Mouse (Mus musculus) thymus, postnatal 14 days (tissue): ENCODE data around the gene 1810010H24Rik.
"Not testable (repeated sequence)": the region's sequence is repeated elsewhere in the genome, so short reads cannot be mapped to it uniquely, and the experiment has no call there.

Experiments
- DNase-seq: peaks from one replicate; pipeline ENCODE4 v3.0.0; 2021

1810010H24Rik gene

DNA sequence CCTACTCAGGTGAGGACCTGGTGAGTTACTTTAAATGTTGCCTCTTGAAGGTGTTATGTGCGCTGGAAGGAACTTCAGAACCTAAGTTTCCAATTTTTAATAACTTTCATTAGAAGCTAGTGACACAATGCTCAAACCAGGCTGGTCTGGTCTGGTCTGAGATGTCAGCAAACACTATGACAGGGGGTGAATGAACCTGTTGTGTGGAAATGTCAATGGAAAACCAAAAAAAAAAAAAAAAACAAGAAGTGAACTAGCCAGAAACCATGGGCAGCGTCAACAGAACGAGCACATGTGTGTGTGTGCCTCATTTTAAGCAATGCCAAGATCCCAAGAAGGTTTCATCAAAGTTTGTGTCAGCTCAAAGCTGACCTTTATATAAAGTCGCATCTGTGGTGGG, 20.1 kb downstream of the 1810010H24Rik start:
- DNase-seq, result no peak

DNA sequence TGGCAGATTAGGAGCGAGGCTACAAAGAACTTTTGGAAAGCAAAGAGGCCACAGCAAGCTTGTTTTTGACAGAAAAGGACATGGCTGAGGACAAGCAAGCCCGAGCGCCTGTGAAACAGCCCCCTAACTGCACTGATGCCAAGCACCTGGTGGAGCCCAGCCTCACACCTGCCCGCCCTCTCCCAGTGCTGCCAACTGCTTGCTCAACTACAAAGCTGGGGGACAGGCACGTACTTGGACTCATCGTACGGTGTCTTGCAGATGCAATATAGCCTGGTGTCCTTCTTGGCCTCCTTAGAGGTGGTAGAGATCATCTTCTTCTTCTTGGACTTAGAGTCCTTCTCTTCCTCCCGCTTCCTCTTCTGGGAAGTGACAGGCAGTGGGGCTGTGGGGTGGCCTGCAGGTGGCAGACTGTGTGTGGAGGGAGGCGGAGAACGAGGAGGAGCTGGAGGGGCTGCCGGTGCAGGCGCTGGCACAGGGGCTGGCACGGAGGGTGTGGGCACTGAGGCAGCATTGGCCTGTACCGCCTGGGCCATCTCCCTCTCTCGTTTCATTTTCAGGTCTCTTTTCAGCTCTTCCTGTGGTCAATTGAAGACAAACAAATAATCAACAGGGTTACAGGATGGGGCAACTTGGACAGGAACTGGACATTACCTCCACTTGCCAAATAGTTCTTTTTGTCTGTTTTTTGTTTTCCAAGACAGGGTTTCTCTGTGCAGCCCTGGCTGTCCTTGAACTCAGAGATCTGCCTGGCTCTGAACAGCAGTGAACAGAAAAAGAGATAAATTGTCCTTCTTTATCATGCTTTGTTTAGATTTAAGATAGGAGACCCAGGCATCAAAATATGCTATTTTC, 21.5 kb downstream of the 1810010H24Rik start:
- no peak for DNase-seq

DNA sequence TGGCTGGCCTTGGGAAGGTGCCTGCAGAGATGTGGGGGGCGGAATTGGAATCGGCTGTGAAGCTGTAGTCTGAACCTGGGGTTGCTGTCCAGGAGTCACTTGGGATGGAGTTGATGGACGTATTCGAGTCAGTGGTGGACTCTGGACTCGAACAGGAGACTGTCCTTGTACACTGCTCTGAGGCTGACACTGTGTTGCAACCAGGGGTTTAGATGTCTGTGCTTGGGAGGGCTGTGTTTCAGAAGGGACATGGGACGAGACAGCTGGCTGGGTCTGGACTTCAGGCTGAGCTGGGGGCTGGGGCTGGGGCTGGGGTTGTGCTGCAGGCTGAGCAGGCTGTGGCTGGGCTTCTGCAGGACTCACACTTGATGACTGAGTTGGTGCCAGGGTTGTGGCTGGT, 29.4 kb downstream of the 1810010H24Rik start:
- no peak for DNase-seq

DNA sequence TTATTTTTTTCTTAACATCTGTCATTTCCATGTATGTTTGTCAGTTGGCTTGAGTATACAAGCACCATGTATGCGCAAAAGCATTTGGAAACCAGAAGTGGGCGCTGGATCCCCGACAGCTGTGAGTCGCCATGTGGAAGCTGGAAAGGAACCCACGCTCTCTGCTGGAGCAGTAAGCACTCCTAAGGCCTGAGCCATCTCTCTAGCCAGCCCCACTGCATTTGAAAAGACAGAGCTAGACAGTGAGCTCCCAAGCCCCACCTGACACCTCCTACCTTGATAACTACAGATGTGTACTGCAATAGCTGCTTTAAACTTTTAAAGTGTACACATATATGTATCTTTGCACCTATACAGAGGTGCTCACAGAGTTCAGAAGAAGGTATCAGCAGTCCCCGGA, 31.9 kb downstream of the 1810010H24Rik start:
- DNase-seq, result no peak

DNA sequence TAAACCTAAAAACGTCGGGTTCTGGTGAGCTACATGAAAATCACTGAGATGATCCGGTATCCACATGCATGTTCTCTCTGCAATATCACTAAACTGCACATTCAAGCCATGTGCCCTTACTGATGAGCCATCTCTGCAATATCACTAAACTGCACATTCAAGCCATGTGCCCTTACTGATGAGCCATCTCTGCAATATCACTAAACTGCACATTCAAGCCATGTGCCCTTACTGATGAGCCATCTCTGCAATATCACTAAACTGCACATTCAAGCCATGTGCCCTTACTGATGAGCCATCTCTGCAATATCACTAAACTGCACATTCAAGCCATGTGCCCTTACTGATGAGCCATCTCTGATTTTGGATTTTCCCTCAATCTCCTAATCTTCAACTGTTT, 34.2 kb downstream of the 1810010H24Rik start:
- DNase-seq, result not testable (repeated sequence)

DNA sequence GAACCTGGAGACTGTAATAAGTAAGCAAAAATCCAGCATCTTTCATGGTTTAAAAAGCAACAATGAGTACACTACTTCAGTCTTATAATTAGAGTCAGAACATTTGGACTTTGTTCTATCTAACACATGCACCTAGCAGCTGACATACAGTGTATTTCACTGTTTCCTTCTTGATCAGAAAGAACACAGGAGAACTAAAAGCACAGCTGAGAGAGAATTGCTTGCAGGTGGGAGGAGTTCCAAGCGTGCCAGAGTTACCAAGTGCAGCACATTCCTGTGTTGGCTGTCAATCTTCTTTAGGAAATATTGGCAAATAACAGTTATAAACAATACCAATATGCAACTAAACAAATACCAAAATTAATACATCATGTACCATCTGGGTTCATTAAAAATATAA, 35.5 kb downstream of the 1810010H24Rik start:
- no peak for DNase-seq

DNA sequence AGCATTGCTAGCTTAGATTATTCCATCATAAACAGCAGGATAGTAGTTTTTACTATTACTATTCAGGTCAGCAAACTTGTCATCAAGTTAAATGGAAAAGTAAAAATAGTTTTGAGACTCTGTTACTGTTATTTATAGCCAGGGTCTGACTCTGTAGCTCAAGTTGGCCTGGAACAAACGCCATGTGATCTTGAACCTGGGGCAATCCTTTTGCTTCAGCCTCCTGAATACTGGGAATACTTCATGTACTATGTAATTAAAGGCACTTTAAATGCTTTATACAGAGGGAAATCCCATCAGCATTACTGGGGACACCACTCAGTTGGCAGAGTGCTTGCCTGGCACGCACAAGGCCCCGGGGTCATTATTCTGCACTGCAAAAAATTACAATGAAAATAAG, 37.6 kb downstream of the 1810010H24Rik start:
- DNase-seq, result no peak

DNA sequence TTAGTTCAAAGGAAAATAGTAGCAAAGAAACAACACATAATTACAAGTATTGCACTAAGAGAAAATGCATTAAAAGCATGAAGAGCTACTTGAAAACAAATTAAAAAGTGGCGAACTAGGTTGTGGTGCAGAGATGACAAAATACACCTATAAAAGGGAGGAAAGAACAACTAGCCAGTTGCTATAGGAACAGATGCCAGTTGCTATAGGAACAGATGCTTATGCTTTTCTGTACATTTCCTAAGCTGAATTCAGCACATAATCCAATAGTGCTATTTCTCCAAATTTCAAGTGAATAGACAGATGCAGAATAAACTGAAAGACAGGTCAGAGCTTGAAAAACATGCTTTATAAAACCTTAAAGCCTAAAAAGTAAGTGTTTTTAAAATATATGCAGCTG, 39.1 kb downstream of the 1810010H24Rik start:
- DNase-seq, result no peak

DNA sequence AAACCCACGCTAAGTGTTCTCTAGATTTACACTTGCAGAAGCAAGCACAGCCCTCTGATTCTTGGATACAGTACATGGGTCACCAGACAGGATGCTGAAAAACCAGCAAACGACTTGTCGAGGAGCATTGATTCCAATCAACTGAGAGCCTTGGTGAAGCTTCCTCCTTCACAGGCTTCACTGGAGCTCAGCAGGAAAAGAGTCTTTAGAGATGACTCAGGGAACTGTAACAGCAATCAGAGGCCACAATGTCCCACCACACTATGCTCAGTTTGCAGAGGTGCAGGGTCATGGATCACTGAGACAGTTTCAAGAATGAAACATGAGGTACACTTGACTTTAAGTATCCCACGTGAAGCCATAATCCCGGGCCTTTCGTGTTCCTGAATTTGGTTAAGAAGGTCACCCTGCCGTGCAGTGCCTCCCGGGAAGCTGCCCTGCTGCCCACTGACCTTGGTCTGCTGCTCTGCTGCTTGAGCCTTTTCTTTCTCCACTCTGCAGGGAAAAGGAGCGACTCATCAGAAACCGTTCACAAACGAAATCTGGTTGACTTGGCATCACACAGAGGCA, 39.8 kb downstream of the 1810010H24Rik start:
- no peak for DNase-seq
